Mouse (Mus musculus) cerebellum, postnatal 14 days (tissue): Measurements from ENCODE around the gene Rpl37a.

ENCODE experiments used
- DNase-seq, 2 experiments: peaks; one replicate each; pipeline ENCODE4 v3.0.0; 2021; ENCODE audit warnings: mixed read lengths in 2 of 2

Gene Rpl37a

DNA sequence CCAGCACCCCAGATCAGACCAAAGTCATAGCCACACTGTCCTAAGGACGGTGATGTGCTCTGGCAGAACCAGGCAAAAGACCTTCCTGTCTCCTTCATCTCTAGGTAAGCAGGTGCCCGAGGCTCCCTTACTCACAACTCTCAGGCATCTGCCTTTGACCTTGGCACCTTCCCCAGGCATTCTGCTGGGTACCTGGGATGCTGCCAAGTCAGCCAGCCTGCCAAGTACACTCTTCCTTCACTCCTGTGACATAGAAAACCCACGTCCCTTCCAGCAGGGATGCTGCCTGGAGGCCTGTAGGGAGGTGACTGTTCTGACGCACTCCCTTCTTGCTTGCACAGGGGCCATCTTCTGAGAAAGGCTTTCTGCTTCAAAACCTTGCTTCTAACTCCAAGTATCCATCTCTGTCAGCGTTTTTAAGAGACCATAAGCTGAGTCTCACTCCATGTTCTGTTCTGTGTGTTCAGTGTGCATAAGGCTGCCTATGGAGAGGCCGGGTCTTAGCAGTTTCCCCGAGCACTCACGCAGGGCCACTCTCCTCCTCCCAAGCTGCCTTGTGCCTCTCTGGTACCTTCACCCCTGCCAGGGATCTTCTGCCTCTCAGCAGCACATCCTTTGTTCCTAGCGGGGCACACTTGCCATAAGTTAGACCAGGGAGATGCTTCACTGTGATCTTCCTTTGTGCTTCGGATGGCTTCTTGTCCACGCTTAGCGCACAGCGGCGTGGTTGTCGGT lies 28.0 kb downstream of the Rpl37a start:
- DNase-seq, result peak; percentile 86

DNA sequence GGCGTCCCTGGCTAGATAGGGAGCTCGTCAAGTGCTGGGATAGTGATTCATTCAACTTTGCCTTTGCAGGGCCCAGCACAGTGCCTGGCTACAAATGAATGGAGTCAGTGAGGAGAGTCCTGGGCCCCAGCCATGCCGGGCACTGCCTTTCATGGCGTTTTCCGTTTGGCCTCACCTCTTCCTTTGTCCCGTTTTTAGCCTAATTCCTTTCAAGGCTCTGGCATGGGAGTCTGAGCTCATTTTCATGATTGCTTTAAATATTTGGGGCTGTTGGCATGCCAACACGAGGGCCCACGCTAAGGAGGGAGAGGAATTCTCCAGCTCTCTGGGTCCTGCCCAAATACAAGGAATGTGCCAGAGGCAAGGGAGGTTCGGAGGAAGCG lies 28.6 kb downstream of the Rpl37a start:
- DNase-seq, result peak; percentile 44 to 46

DNA sequence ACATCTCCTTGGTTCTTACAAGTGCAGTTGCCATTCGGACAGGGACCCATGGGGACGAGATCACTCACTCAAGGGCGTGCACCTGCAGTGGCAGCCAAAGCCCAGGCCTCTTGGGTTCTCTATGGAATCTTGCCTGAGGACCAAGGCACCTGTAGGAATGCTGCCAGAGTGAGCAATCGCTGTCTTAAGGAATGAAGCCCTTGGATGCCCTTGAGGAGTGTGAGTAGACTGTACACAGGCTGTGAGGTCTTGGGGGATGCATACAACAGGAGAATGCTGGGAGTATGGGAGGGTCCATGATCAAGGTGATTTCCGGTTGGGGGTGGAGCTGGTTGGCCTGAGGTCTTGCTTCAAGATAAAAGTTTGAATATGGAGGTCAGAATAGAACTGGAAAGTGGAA lies 30.3 kb downstream of the Rpl37a start:
- no peak for DNase-seq

DNA sequence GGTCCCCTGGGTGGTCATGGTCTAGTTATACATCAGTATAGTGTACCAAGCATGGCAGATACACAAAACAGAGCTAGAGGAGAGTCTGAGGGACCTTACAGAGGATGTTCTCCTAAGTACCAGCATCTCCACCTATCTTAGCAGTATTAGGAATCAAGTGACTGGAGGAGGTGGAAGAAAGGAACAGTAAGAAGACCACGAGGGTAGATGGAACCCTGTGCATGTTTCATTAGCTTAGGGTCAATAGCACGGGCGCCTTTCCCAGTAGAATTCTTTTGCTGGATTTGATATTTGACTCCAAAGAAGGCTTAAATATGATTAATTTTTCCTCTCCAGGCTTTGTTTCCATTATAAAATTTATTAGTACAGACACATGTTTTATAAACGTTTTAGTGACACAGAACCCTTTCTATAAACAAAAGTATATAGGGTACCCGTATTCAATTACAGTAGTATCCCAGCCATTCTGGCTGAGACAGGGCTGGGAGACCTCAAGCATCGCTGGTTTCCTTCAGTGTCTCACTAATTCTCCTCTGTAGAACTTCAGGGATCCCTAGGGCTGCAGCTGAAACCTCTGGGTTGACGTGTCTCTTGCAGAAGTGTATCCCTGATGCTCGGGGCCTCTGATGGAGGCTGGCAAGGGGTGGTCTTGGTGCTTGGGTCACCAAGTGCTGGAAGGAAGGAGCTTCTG lies 33.9 kb downstream of the Rpl37a start:
- no peak for DNase-seq

DNA sequence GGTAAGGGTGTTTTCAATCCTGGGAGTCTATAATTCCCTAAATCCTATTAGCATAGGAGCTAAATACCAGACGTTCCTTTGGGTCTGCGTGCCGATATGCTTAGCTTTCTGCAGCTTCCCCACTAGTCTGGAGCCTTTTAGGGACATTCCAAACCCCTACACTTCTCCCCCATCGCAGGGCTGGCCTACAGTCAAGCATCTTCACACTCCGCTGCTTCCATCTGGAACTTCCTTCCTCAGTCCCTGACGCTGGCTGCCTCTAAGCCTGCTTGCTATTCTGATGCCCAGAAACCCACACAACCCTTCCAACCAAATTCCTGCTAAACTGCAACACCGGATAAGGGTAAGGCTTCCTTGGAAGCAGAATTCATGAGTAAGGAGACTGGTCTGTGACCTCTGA lies 35.3 kb downstream of the Rpl37a start:
- peak; percentile 88 to 92 for DNase-seq

DNA sequence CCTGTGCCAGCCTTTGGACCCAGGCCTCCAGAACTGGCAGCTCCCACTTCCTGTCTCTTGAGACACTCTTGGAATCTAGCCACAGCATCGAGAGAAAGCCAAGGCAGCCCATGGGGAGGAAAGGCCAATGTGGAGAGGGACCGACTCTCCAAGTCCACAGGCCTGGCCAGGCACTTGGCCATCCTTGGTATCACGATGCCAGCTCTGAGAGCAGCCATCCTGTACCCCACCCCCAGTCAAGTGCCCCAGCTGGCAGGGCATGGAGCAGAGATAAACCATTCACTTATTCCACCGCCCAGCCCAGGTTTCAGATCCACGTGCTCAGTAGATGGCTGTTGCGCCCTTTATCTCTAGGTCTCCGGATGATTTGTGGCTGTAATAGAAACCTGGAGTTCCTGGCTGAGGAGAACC lies 40.3 kb downstream of the Rpl37a start:
- peak; percentile 94 to 96 for DNase-seq

DNA sequence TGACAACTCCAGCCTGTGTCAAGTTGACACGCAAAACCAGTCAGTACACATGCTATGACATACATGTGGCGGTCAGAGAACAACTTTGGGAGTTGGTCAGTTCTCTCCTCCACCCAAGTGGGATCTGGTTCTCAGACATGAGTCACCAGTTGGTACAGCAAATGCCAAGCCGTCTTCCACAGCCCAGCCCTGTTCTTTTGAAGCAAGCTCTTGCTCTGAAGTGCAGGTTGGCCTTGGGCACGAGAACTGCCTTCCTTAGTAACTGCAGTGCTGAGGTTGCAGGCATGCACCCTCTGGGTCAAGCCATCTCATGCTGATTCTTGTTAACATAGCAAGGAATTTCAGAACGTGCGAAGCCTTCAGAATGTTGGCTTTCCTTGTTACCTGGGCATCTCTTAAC lies 42.1 kb downstream of the Rpl37a start:
- no peak for DNase-seq

DNA sequence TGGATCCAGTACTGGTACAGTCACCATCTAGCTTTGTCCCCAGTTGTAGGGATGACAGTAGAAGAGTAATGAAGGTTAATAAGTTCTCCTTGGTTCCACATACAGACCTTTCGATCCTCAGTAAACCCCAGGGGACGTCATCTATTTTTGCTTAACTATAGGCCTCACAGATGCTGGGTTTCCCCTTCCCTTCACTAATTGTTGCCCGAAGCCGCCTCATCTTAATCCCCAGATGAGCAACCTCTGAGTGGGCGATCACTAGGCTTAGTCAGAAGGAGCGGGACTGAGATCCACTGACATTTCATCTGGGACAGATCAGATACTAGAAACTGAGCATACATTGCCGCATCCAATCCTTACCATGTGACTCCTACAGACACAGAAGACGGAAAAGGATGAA lies 44.1 kb downstream of the Rpl37a start:
- DNase-seq, result no peak

DNA sequence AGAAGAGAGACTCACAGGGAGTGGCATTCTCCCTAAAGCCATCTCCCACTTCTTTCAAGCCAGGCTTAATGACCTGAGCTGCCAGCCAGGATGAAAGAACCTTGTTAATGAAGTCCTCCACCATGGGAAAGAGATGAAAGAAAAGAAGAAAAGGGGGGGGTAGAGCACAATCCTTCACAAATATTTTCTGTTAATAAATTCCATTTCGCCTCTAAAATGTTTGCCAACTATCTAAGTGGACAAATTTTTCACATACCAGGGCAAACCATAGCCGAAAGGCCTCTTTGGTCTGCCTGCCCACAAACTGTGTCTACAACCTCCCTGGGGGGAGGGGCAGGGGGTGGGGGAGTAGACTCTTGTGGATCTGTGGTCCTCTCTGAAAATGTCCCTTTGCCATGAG lies 44.7 kb downstream of the Rpl37a start:
- no peak for DNase-seq

DNA sequence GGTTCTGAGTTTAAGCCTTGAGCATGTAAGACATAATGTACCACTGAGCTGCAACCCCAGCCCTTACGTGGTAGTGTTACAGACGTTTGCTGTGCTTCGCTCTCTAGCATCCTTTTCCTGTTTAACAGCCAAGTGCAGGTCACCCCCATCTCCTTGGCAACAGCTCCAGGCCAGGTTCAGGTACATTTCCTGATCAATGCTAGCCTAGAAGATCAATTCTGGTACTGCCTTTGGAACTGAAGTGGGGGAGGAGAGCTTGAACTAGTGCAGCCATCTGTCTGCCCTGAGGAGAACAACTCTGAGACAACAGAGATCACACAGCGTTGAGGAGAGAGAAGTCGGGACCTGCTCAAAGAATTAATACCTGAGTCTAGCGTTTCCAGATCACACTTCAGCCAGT lies 48.7 kb downstream of the Rpl37a start:
- DNase-seq, result no peak
